Mouse (Mus musculus): Measurements from ENCODE around the gene Bcar1. TPM values are rescaled to one million over a fixed set of nuclear protein-coding genes. Genes with fewer than 3 reads are reported as not detected.

Bcar1 gene
- total and polyA plus RNA-seq, 3 experiments, result 19.1 to 31.3 (median 21.1) TPM

DNA sequence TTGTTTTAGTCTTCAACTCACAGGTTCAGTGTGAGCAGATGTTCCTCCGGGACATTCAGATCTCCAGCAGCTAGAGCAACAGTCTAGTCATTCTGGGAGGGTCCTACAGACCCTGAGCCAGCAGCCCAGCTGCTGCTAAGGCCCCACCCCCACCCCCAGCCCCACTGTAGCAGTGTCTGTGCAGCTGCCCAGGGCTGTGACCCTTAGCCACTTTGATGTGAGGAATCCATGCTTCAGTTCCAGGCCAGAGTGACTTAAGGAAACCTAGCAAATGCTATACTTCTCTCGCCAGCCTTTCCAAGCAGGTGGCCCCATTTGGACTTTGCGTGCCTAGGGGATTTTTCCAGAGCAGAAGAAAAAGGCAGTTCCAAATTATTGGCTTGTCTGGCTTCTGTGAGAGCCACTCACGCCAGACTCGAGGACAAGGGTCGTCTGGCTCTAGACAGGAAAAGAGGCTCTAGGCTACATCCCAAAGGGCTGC lies 50.3 kb downstream of the Bcar1 start:
- no peak overlapping the region for H3K4me3 ChIP-seq
- H3K4me1 ChIP-seq (ENCODE audit: control insufficient read depth, insufficient read depth, low read length), result no peaks in the 10 kb centered on the region
- no peak overlapping the region for H3K9ac ChIP-seq (ENCODE audit: low read depth, low read length)
- no peaks in the 10 kb centered on the region for H3K36me3 ChIP-seq (ENCODE audit: control insufficient read depth, insufficient read depth, low read length)
- H3K27ac ChIP-seq, result no peak overlapping the region
- no peaks in the 10 kb centered on the region for H3K79me2 ChIP-seq (replicated peaks; ENCODE audit: control insufficient read depth, insufficient read depth, low read length)
- intact Hi-C loops (cut with DNase I), result no loop called here
- 50% methylated on average over 6 of the region's 6 CpGs for WGBS
- no peaks in the 10 kb centered on the region for H3K27me3 ChIP-seq (ENCODE audit: control insufficient read depth, insufficient read depth, low read length)
- no peak for TF ChIP-seq EP300 (IDR thresholded peaks at IDR 0.05; ENCODE audit: insufficient read depth, low read depth, low read length)
- TF ChIP-seq CTCF (IDR thresholded peaks at IDR 0.05), result no peak
- TF ChIP-seq POLR2A (IDR thresholded peaks at IDR 0.05; ENCODE audit: insufficient read depth, low read depth, low read length), result no peak
- peak in 1 of 2 experiments; percentile 27 for DNase-seq

DNA sequence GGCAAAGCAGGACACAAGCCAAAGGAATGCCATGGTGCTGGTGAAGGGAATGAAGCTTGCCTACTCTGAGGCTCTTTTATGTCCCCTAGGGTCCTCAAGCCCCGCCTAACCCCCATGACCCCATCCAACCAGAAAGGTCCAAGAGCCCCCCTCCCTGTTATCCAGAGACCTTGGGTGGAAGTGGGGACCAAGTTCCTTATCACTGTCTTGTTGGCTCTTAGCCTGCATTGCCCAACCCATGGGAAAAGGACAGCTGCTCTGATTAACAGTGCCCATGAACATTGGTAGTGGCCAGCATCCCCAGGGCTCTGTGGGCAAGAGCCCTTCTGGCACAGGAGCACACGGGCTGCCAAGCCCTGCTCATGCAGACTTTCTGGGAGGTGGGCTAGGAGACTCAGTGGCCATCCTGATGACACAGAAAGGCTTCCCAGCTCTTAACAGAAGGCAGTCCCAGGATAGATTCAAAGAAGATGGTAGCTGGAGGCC lies 52.6 kb downstream of the Bcar1 start, which contains the start of gene Ctrb1:
Ctrb1 (minus strand) TSS at position 51 of the 486 bp plus-strand sequence.
- no peaks in the 10 kb centered on the region for H3K27me3 ChIP-seq (ENCODE audit: control insufficient read depth, insufficient read depth, low read length)
- WGBS, result 81% methylated on average over 2 of the region's 2 CpGs
- no peaks in the 10 kb centered on the region for H3K4me1 ChIP-seq (ENCODE audit: control insufficient read depth, insufficient read depth, low read length)
- intact Hi-C loops (cut with DNase I), result no loop called here
- no peaks in the 10 kb centered on the region for H3K36me3 ChIP-seq (ENCODE audit: control insufficient read depth, insufficient read depth, low read length)
- H3K27ac ChIP-seq, result no peak within 1 kb of the TSS
- no peak for TF ChIP-seq POLR2A (IDR thresholded peaks at IDR 0.05; ENCODE audit: insufficient read depth, low read depth, low read length)
- TF ChIP-seq EP300 (IDR thresholded peaks at IDR 0.05; ENCODE audit: insufficient read depth, low read depth, low read length), result no peak
- no peak for TF ChIP-seq CTCF (IDR thresholded peaks at IDR 0.05)
- H3K79me2 ChIP-seq (replicated peaks; ENCODE audit: control insufficient read depth, insufficient read depth, low read length), result no peaks in the 10 kb centered on the region
- no peak for DNase-seq
- no peak within 1 kb of the TSS for H3K4me3 ChIP-seq
- no peak within 1 kb of the TSS for H3K9ac ChIP-seq (ENCODE audit: low read depth, low read length)

DNA sequence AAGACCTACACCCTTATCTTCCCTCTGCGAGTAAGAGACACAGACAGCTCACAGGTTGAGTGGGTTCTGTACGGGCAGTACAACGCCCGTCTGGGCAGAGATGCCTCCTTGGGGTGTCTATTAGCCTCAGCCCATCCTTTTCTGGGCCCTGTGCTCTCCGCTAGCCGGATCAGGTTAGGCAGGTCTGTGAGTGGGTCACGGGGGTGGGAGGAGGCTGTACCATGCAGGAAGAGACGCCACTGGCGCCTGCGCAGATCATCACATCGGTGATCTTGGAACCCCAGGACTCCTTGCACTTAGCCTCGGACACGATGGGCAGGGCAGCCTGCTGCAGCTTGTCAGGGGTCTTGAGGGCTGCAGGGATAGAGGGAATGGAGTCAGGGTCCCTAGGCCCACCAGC lies 56.7 kb downstream of the Bcar1 start:
- no peaks in the 10 kb centered on the region for H3K4me1 ChIP-seq (ENCODE audit: control insufficient read depth, insufficient read depth, low read length)
- H3K79me2 ChIP-seq (replicated peaks; ENCODE audit: control insufficient read depth, insufficient read depth, low read length), result no peaks in the 10 kb centered on the region
- no peaks in the 10 kb centered on the region for H3K36me3 ChIP-seq (ENCODE audit: control insufficient read depth, insufficient read depth, low read length)
- no peak for DNase-seq
- no peak for TF ChIP-seq POLR2A (IDR thresholded peaks at IDR 0.05; ENCODE audit: insufficient read depth, low read depth, low read length)
- no peak for TF ChIP-seq CTCF (IDR thresholded peaks at IDR 0.05)
- no peak for TF ChIP-seq EP300 (IDR thresholded peaks at IDR 0.05; ENCODE audit: insufficient read depth, low read depth, low read length)
- H3K9ac ChIP-seq (ENCODE audit: low read depth, low read length), result no peak overlapping the region
- 84% methylated on average over 13 of the region's 13 CpGs for WGBS
- no peak overlapping the region for H3K27ac ChIP-seq
- intact Hi-C loops (cut with DNase I), result no loop called here
- no peak overlapping the region for H3K4me3 ChIP-seq
- H3K27me3 ChIP-seq (ENCODE audit: control insufficient read depth, insufficient read depth, low read length), result no peaks in the 10 kb centered on the region

DNA sequence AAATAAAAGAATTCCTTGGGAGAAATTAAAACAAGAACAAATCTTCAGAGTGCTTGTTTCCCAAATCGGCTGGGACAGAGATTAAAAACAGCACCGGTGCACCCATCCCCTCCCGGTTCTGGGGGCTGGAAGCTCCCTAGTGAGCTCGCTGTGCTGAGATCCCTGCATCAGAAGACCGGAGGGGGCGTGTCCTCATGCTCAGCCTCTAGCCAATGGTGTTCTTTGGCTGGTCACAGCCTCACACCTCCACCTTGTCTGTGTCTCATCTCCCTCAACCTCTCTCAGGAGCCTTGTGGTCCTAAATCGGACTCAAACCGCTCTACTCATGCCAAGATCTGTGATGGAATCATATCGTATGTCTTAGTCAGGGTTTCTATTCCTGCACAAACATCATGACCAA lies 61.1 kb downstream of the Bcar1 start:
- no peak overlapping the region for H3K9ac ChIP-seq (ENCODE audit: low read depth, low read length)
- no peak for DNase-seq
- no peaks in the 10 kb centered on the region for H3K4me1 ChIP-seq (ENCODE audit: control insufficient read depth, insufficient read depth, low read length)
- H3K27ac ChIP-seq, result no peak overlapping the region
- WGBS, result 33% methylated on average over 9 of the region's 9 CpGs
- no peak overlapping the region for H3K4me3 ChIP-seq
- H3K79me2 ChIP-seq (replicated peaks; ENCODE audit: control insufficient read depth, insufficient read depth, low read length), result no peaks in the 10 kb centered on the region
- no peaks in the 10 kb centered on the region for H3K27me3 ChIP-seq (ENCODE audit: control insufficient read depth, insufficient read depth, low read length)
- H3K36me3 ChIP-seq (ENCODE audit: control insufficient read depth, insufficient read depth, low read length), result no peaks in the 10 kb centered on the region
- intact Hi-C loops (cut with DNase I), result no loop called here
- TF ChIP-seq EP300 (IDR thresholded peaks at IDR 0.05; ENCODE audit: insufficient read depth, low read depth, low read length) (no peak), CTCF (IDR thresholded peaks at IDR 0.05) (no peak), POLR2A (IDR thresholded peaks at IDR 0.05; ENCODE audit: insufficient read depth, low read depth, low read length) (no peak)

DNA sequence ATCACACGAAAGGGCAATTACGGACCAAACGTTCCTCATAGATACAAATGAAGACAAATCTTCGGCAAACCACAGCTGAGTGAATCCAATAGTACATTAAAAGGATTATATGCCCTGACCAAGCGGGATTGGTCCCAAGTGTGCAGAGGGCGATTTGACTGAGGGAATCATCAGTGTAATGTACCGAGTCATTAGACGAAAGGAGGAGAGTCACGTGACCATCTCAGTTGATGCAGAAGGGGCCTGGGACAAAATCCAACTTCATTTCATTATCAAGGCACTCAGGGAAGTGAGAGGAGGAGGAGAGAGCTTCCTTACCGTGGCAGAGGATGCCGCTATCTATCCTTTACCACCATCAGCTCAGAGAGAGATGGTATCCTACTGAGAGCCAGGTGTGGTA lies 62.5 kb downstream of the Bcar1 start:
- Histone ChIP-seq H3K36me3 (ENCODE audit: control insufficient read depth, insufficient read depth, low read length) (no peaks in the 10 kb centered on the region), H3K4me1 (ENCODE audit: control insufficient read depth, insufficient read depth, low read length) (no peaks in the 10 kb centered on the region), H3K27ac (no peak overlapping the region), H3K79me2 (replicated peaks; ENCODE audit: control insufficient read depth, insufficient read depth, low read length) (no peaks in the 10 kb centered on the region), H3K4me3 (no peak overlapping the region), H3K27me3 (ENCODE audit: control insufficient read depth, insufficient read depth, low read length) (no peaks in the 10 kb centered on the region), H3K9ac (ENCODE audit: low read depth, low read length) (no peak overlapping the region)
- intact Hi-C loops (cut with DNase I), result loop anchor here (2.0 kb wide), 1 partner anchor 28 kb away; no protein-coding TSS in a partner anchor
- 57% methylated on average over 11 of the region's 11 CpGs for WGBS
- TF ChIP-seq CTCF (IDR thresholded peaks at IDR 0.05) (no peak), POLR2A (IDR thresholded peaks at IDR 0.05; ENCODE audit: insufficient read depth, low read depth, low read length) (no peak), EP300 (IDR thresholded peaks at IDR 0.05; ENCODE audit: insufficient read depth, low read depth, low read length) (no peak)
- no peak for DNase-seq

DNA sequence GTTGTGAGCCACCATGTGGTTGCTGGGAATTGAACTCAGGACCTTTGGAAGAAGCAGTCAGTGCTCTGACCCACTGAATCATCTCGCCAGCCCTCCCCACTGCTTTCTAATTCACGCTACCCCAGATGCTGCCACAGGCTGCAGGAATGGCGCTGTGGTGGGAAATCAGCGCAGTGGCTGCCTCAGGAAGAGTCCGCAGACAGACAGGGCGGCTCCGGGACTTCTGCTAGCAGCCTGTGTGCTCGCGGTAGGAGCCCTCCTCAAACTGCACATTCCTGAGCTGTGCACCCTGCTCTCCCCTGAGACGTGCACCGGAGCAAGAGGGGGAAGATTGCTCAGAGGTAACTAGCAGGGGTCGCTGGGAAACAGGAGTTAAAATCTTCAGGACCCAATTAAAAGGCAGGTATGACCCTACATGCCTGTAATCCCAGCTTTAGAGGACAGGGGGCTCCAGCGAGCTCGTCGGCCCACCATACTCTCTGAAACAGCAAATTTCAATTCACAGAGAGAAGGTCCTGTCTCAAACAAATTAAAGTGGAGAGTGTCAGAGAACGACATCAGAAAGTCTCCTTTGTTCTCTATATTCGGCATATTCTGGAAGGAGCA lies 63.1 kb downstream of the Bcar1 start:
- H3K9ac ChIP-seq (ENCODE audit: low read depth, low read length), result no peak overlapping the region
- intact Hi-C loops (cut with DNase I), result loop anchor here (2.0 kb wide), 1 partner anchor 28 kb away; no protein-coding TSS in a partner anchor
- no peaks in the 10 kb centered on the region for H3K4me1 ChIP-seq (ENCODE audit: control insufficient read depth, insufficient read depth, low read length)
- H3K27me3 ChIP-seq (ENCODE audit: control insufficient read depth, insufficient read depth, low read length), result no peaks in the 10 kb centered on the region
- no peak for DNase-seq
- H3K27ac ChIP-seq, result no peak overlapping the region
- H3K79me2 ChIP-seq (replicated peaks; ENCODE audit: control insufficient read depth, insufficient read depth, low read length), result no peaks in the 10 kb centered on the region
- no peaks in the 10 kb centered on the region for H3K36me3 ChIP-seq (ENCODE audit: control insufficient read depth, insufficient read depth, low read length)
- TF ChIP-seq EP300 (IDR thresholded peaks at IDR 0.05; ENCODE audit: insufficient read depth, low read depth, low read length), result no peak
- TF ChIP-seq CTCF (IDR thresholded peaks at IDR 0.05), result peak; percentile 46
- no peak for TF ChIP-seq POLR2A (IDR thresholded peaks at IDR 0.05; ENCODE audit: insufficient read depth, low read depth, low read length)
- H3K4me3 ChIP-seq, result no peak overlapping the region
- 41% methylated on average over 17 of the region's 17 CpGs for WGBS
